Mouse (Mus musculus): Measurements from ENCODE around the gene Ell. TPM values are rescaled to one million over a fixed set of nuclear protein-coding genes. Genes with fewer than 3 reads are reported as not detected.
A peak's percentile ranks its signal among the peaks of the same experiment; 100 is the strongest.

Gene Ell
- polyA plus RNA-seq, 1 experiment from 2014 or later, result 13.0 TPM

- H3K9me3 ChIP-seq (ENCODE audit: control insufficient read depth, low read length), result no peaks in the 10 kb centered on the region
- peak overlapping the region; percentile 34; the same call in 1 of the 2 replicates for H3K9ac ChIP-seq (ENCODE audit: low read length)
- H3K27ac ChIP-seq (replicated peaks in 1 of 2; ENCODE audit: control insufficient read depth in 1 of 2, insufficient read depth in 1 of 2, low read depth in 2 of 2, low read length in 2 of 2), result peak overlapping the region in 1 of 2 experiments; percentile 69; a peak in 2 of 4 replicates
- WGBS, result 2% methylated on average over 26 of the region's 26 CpGs
- peak overlapping the region in 1 of 2 experiments; percentile 16; a peak in 1 of 4 replicates for H3K4me3 ChIP-seq (ENCODE audit: control insufficient read depth in 1 of 2, insufficient read depth in 1 of 2, low read depth in 1 of 2, low read length in 2 of 2)
- no peaks in the 10 kb centered on the region for H3K27me3 ChIP-seq (ENCODE audit: control insufficient read depth, insufficient read depth, low read length)
- 0 out of 2 replicates have a peak, but pooled peaks have one; percentile 4 for ATAC-seq (ENCODE audit: insufficient number of reproducible peaks, insufficient read depth, low FRiP score, low read depth)
- peaks cover 31% of the 10 kb centered on the region for H3K36me3 ChIP-seq (ENCODE audit: control insufficient read depth, insufficient read depth, low read length)
- H3K4me1 ChIP-seq (ENCODE audit: control insufficient read depth in 2 of 2, insufficient read depth in 2 of 2, low read length in 2 of 2), result peaks cover 17 to 42% of the 10 kb centered on the region in 2 experiments
- H3K4me2 ChIP-seq (ENCODE audit: low read length), result peak overlapping the region; percentile 59
These were observed 62.0 kb downstream of the Ell start for GRCm38 (mm10) chr8:70601271-70601649.

DNA sequence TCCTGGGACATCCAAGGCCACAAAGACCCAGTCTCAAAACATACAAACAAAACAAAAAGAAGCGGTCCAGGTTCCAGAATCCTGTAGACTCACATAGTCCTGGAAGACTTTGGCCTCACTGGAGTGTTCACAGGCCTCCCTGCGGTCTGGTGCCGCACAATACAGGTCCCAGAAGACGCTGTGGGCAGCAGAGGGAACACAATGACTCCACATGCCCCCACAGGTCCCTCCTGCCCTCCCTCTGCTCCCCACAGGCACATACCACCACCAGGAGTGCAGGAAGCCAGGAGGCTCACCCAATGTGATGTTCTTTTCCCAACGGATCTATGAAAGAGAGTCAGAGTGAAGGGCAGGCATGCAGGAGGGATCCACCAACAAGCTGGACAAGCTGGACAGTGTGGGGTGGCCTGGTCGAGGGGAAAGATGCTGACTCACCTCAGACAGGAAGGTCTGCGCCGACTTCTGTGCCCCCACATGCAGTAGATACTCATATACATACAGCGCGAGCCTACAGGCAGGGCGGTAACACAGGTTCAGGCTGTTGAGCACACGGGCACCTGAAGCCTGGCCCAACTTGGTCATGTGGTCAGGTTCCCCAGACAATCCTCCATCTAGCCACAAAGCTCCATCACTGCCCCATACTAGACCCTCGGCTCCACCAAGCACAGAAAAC is 63.0 kb downstream of the Ell start:
- Histone ChIP-seq H3K4me1 (ENCODE audit: control insufficient read depth in 2 of 2, insufficient read depth in 2 of 2, low read length in 2 of 2) (peaks cover 16 to 41% of the 10 kb centered on the region in 2 experiments), H3K36me3 (ENCODE audit: control insufficient read depth, insufficient read depth, low read length) (peaks cover 21% of the 10 kb centered on the region), H3K9me3 (ENCODE audit: control insufficient read depth, low read length) (no peaks in the 10 kb centered on the region), H3K27ac (replicated peaks in 1 of 2; ENCODE audit: control insufficient read depth in 1 of 2, insufficient read depth in 1 of 2, low read depth in 2 of 2, low read length in 2 of 2) (no peak overlapping the region), H3K4me3 (ENCODE audit: control insufficient read depth in 1 of 2, insufficient read depth in 1 of 2, low read depth in 1 of 2, low read length in 2 of 2) (no peak overlapping the region), H3K9ac (ENCODE audit: low read length) (no peak overlapping the region), H3K4me2 (ENCODE audit: low read length) (no peak overlapping the region), H3K27me3 (ENCODE audit: control insufficient read depth, insufficient read depth, low read length) (no peaks in the 10 kb centered on the region)
- WGBS, result 93% methylated on average over 13 of the region's 13 CpGs
- no peak for ATAC-seq (ENCODE audit: insufficient number of reproducible peaks, insufficient read depth, low FRiP score, low read depth)

GRCm38 (mm10) chr8:70604558-70604957 is 65.3 kb downstream of the Ell start:
- Histone ChIP-seq H3K4me1 (ENCODE audit: control insufficient read depth in 2 of 2, insufficient read depth in 2 of 2, low read length in 2 of 2) (peaks cover 21 to 35% of the 10 kb centered on the region in 2 experiments), H3K9me3 (ENCODE audit: control insufficient read depth, low read length) (no peaks in the 10 kb centered on the region), H3K9ac (ENCODE audit: low read length) (no peak overlapping the region), H3K27me3 (ENCODE audit: control insufficient read depth, insufficient read depth, low read length) (no peaks in the 10 kb centered on the region), H3K4me2 (ENCODE audit: low read length) (no peak overlapping the region), H3K36me3 (ENCODE audit: control insufficient read depth, insufficient read depth, low read length) (peaks cover 17% of the 10 kb centered on the region), H3K27ac (replicated peaks in 1 of 2; ENCODE audit: control insufficient read depth in 1 of 2, insufficient read depth in 1 of 2, low read depth in 2 of 2, low read length in 2 of 2) (no peak overlapping the region), H3K4me3 (ENCODE audit: control insufficient read depth in 1 of 2, insufficient read depth in 1 of 2, low read depth in 1 of 2, low read length in 2 of 2) (no peak overlapping the region)
- no peak for ATAC-seq (ENCODE audit: insufficient number of reproducible peaks, insufficient read depth, low FRiP score, low read depth)
- 85% methylated on average over 7 of the region's 7 CpGs for WGBS

- H3K4me3 ChIP-seq (ENCODE audit: control insufficient read depth in 1 of 2, insufficient read depth in 1 of 2, low read depth in 1 of 2, low read length in 2 of 2), result no peak overlapping the region
- no peak overlapping the region for H3K9ac ChIP-seq (ENCODE audit: low read length)
These were observed 66.9 kb downstream of the Ell start for GRCm38 (mm10) chr8:70605871-70606779.

DNA sequence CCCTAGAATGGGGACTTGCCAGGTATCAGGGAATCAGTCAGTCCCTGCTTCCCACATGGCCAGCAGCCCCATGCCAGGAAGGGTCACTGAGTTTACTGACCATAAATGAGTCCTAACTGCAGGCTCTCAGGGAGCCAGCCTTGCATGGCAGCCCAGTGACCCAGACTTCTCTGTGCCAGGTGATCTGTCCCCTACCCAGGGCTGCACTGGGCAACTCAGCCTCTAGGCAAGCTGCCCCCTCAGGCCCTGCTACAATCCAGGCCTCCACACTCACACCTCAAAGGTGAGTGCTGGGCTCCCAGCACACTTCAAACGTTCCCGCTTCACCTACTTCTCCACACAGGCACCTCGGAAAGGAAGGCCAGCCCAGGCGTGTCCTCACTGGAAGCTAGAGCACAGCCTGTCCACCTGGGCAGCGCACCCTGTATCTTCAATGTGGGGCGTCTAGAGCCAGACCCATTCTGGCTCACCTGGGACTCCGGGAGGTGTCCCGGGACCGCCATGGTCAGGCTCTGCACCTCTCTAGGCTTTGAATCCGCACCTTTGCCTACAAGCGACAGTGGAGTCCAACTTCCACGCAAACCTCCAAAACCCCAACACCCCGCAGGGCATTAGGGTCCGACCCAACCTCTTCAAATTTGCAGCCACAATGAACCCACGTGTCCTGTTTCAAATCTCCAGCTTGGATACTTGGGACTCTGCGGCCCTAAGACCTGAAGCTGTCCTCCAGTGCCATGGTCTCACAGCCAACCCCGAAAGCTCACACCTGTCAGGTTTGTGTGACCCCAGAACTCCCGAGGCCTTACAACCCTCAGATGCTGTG is 67.7 kb downstream of the Ell start:
- H3K27ac ChIP-seq (replicated peaks in 1 of 2; ENCODE audit: control insufficient read depth in 1 of 2, insufficient read depth in 1 of 2, low read depth in 2 of 2, low read length in 2 of 2), result no peak overlapping the region; a peak in 1 of 4 replicates
- 69% methylated on average over 18 of the region's 18 CpGs for WGBS
- peaks cover 20 to 26% of the 10 kb centered on the region in 2 experiments; a peak in 3 of 4 replicates for H3K4me1 ChIP-seq (ENCODE audit: control insufficient read depth in 2 of 2, insufficient read depth in 2 of 2, low read length in 2 of 2)

More at GRCm38 (mm10) chr8:70605871-70606779, 66.9 kb downstream of the Ell start:
- ATAC-seq (ENCODE audit: insufficient number of reproducible peaks, insufficient read depth, low FRiP score, low read depth), result no peak
- peaks cover 19 to 33% of the 10 kb centered on the region in 2 experiments for H3K4me1 ChIP-seq (ENCODE audit: control insufficient read depth in 2 of 2, insufficient read depth in 2 of 2, low read length in 2 of 2)
- no peak overlapping the region; a peak in 1 of 4 replicates for H3K27ac ChIP-seq (replicated peaks in 1 of 2; ENCODE audit: control insufficient read depth in 1 of 2, insufficient read depth in 1 of 2, low read depth in 2 of 2, low read length in 2 of 2)
- H3K4me2 ChIP-seq (ENCODE audit: low read length), result peak overlapping the region; percentile 99; the same call in 1 of the 2 replicates
- no peaks in the 10 kb centered on the region for H3K9me3 ChIP-seq (ENCODE audit: control insufficient read depth, low read length)
- H3K27me3 ChIP-seq (ENCODE audit: control insufficient read depth, insufficient read depth, low read length), result no peaks in the 10 kb centered on the region
- 86% methylated on average over 9 of the region's 9 CpGs for whole genome bisulfite sequencing
- H3K36me3 ChIP-seq (ENCODE audit: control insufficient read depth, insufficient read depth, low read length), result peaks cover 13% of the 10 kb centered on the region

DNA sequence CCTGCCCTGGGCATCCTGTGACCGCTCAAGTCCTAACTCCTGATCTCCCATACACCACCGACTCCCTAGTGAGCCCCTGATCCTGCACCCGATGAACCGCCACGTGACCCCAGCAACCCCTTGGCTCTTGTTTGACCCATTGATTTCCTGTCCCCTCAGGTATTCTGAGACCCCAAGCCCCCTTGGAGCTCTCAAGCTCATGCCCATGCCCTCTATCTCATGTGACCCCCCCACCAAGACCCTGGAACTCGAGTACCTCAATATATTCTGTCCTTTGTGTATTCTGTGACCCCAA is 68.3 kb downstream of the Ell start:
- Histone ChIP-seq H3K9me3 (ENCODE audit: control insufficient read depth, low read length) (no peaks in the 10 kb centered on the region), H3K36me3 (ENCODE audit: control insufficient read depth, insufficient read depth, low read length) (peaks cover 6% of the 10 kb centered on the region; the same call in 1 of the 2 replicates), H3K9ac (ENCODE audit: low read length) (peak overlapping the region; percentile 82), H3K4me3 (ENCODE audit: control insufficient read depth in 1 of 2, insufficient read depth in 1 of 2, low read depth in 1 of 2, low read length in 2 of 2) (peak overlapping the region; percentile 64 to 94), H3K27ac (replicated peaks in 1 of 2; ENCODE audit: control insufficient read depth in 1 of 2, insufficient read depth in 1 of 2, low read depth in 2 of 2, low read length in 2 of 2) (peak overlapping the region in 1 of 2 experiments; percentile 94; a peak in 1 of 4 replicates), H3K27me3 (ENCODE audit: control insufficient read depth, insufficient read depth, low read length) (no peaks in the 10 kb centered on the region), H3K4me2 (ENCODE audit: low read length) (peak overlapping the region; percentile 99), H3K4me1 (ENCODE audit: control insufficient read depth in 2 of 2, insufficient read depth in 2 of 2, low read length in 2 of 2) (peaks cover 20 to 26% of the 10 kb centered on the region in 2 experiments; a peak in 3 of 4 replicates)
- 32% methylated on average over 6 of the region's 6 CpGs for WGBS
- no peak for ATAC-seq (ENCODE audit: insufficient number of reproducible peaks, insufficient read depth, low FRiP score, low read depth)

More for the DNA sequence above, 67.7 kb downstream of the Ell start:
- ATAC-seq (ENCODE audit: insufficient number of reproducible peaks, insufficient read depth, low FRiP score, low read depth), result no peak
- Histone ChIP-seq H3K9ac (ENCODE audit: low read length) (peak overlapping the region; percentile 82), H3K4me3 (ENCODE audit: control insufficient read depth in 1 of 2, insufficient read depth in 1 of 2, low read depth in 1 of 2, low read length in 2 of 2) (peak overlapping the region; percentile 64 to 94), H3K36me3 (ENCODE audit: control insufficient read depth, insufficient read depth, low read length) (peaks cover 9% of the 10 kb centered on the region), H3K9me3 (ENCODE audit: control insufficient read depth, low read length) (no peaks in the 10 kb centered on the region), H3K27me3 (ENCODE audit: control insufficient read depth, insufficient read depth, low read length) (no peaks in the 10 kb centered on the region), H3K4me2 (ENCODE audit: low read length) (peak overlapping the region; percentile 99)

Measured in heart, embryonic 14.5 days (tissue).